ENCODE assay signal across 20 mouse cellular contexts in genomic region chr9:40598431-40598831, GRCm38 (mm10).
DNase-seq lines count a peak whose midpoint lies in the region; ATAC-seq and TF ChIP-seq lines count a peak whose summit lies in the region.
"Had no signal": no experiment of that assay in that cellular context is flagged by ENCODE, and none has a peak within 500 bp of the region (broad histone marks: within the 10 kb centered on the region; RNA-seq: fewer than 3 reads in every experiment).

No protein-coding gene starts in this region.

- H3K9me3 ChIP-seq in forebrain, embryonic 15.5 days, result no peaks in the 10 kb centered on the region
- no peaks in the 10 kb centered on the region for H3K9me3 ChIP-seq in forebrain, embryonic 12.5 days
- no peaks in the 10 kb centered on the region for H3K9me3 ChIP-seq in midbrain, postnatal 0 days (ENCODE audit: low read length)
- H3K9me3 ChIP-seq in midbrain, embryonic 13.5 days, result no peaks in the 10 kb centered on the region
- H3K9me3 ChIP-seq: forebrain, embryonic 10.5 days; hindbrain, embryonic 12.5 days; hindbrain, embryonic 15.5 days had no signal

- H3K36me3 ChIP-seq in forebrain, embryonic 15.5 days, result no peaks in the 10 kb centered on the region
- no peaks in the 10 kb centered on the region for H3K36me3 ChIP-seq in forebrain, embryonic 12.5 days (replicated peaks)
- H3K36me3 ChIP-seq in midbrain, postnatal 0 days (ENCODE audit: insufficient read depth, low read length), result no peaks in the 10 kb centered on the region
- H3K36me3 ChIP-seq in midbrain, embryonic 13.5 days, result no peaks in the 10 kb centered on the region
- H3K36me3 ChIP-seq: forebrain, embryonic 10.5 days; hindbrain, embryonic 12.5 days; hindbrain, embryonic 15.5 days had no signal

- H3K9ac ChIP-seq in forebrain, embryonic 15.5 days (replicated peaks), result no peak overlapping the region
- H3K9ac ChIP-seq in forebrain, embryonic 12.5 days, result no peak overlapping the region
- no peak overlapping the region for H3K9ac ChIP-seq in midbrain, postnatal 0 days (replicated peaks; ENCODE audit: low read length, poor library complexity, severe bottlenecking)
- no peak overlapping the region for H3K9ac ChIP-seq in midbrain, embryonic 13.5 days (replicated peaks)
- H3K9ac ChIP-seq: hindbrain, embryonic 12.5 days; hindbrain, embryonic 15.5 days had no signal

- H3K27me3 ChIP-seq in forebrain, embryonic 15.5 days, result no peaks in the 10 kb centered on the region
- H3K27me3 ChIP-seq in forebrain, embryonic 12.5 days, result no peaks in the 10 kb centered on the region
- no peaks in the 10 kb centered on the region for H3K27me3 ChIP-seq in midbrain, postnatal 0 days (ENCODE audit: insufficient read depth, low read length)
- no peaks in the 10 kb centered on the region for H3K27me3 ChIP-seq in midbrain, embryonic 13.5 days
- H3K27me3 ChIP-seq: hindbrain, embryonic 12.5 days; hindbrain, embryonic 15.5 days had no signal

- ATAC-seq in forebrain, embryonic 15.5 days (replicated peaks), result 0 out of 2 replicates have a peak, but pooled peaks have one; percentile 29
- no peak for ATAC-seq in forebrain, embryonic 12.5 days (ENCODE audit: low FRiP score)
- peak; percentile 69 for ATAC-seq in frontal cortex, adult (ENCODE audit: low TSS enrichment)
- 0 out of 2 replicates have a peak, but pooled peaks have one; percentile 20 for ATAC-seq in midbrain, postnatal 0 days (ENCODE audit: low FRiP score)
- no peak for ATAC-seq in midbrain, embryonic 13.5 days
- ATAC-seq: activated CD4-positive, CD25-positive, alpha-beta regulatory T cell, adult 4 months; intestine, postnatal 0 days had no signal

- no peak overlapping the region for H3K4me2 ChIP-seq in forebrain, embryonic 15.5 days (replicated peaks)
- H3K4me2 ChIP-seq in forebrain, embryonic 12.5 days, result no peak overlapping the region
- H3K4me2 ChIP-seq in midbrain, postnatal 0 days (ENCODE audit: low read depth, low read length, poor library complexity, severe bottlenecking), result no peak overlapping the region
- H3K4me2 ChIP-seq in midbrain, embryonic 13.5 days (replicated peaks), result no peak overlapping the region
- H3K4me2 ChIP-seq: heart, embryonic 11.5 days; hindbrain, embryonic 12.5 days; hindbrain, embryonic 15.5 days had no signal

- peak overlapping the region; percentile 14; the same call in 1 of the 2 replicates for H3K27ac ChIP-seq in forebrain, embryonic 15.5 days (replicated peaks)
- no peak overlapping the region for H3K27ac ChIP-seq in forebrain, embryonic 12.5 days
- peak overlapping the region; percentile 18; the same call in 1 of the 2 replicates for H3K27ac ChIP-seq in layer of hippocampus, adult 2 months
- no peak overlapping the region; the same call in 1 of the 2 replicates for H3K27ac ChIP-seq in midbrain, postnatal 0 days (ENCODE audit: low read depth, low read length)
- no peak overlapping the region for H3K27ac ChIP-seq in midbrain, embryonic 13.5 days
- H3K27ac ChIP-seq: forebrain, embryonic 10.5 days; hindbrain, embryonic 12.5 days; hindbrain, embryonic 15.5 days had no signal

- no peak for DNase-seq in frontal cortex, postnatal 14 days (ENCODE audit: low spot score in 2 of 2)
- DNase-seq in layer of hippocampus, adult 2 months (ENCODE audit: low spot score in 2 of 2), result peak in 1 of 2 experiments; percentile 30
- no peak for DNase-seq in layer of hippocampus, postnatal 25 days (ENCODE audit: extremely low spot score in 1 of 2, low spot score in 1 of 2)
- DNase-seq in midbrain, postnatal 0 days (ENCODE audit: low spot score), result no peak
- DNase-seq: adrenal gland, postnatal 10 days; adrenal gland, postnatal 36 days; cerebellum, adult 11-12 months; cerebellum, adult 8-10 months; cerebellum, postnatal 10 days; gastrocnemius, postnatal 25 days had no signal

- no peak overlapping the region for H3K4me3 ChIP-seq in forebrain, embryonic 15.5 days
- H3K4me3 ChIP-seq in forebrain, embryonic 12.5 days (replicated peaks), result no peak overlapping the region
- H3K4me3 ChIP-seq in layer of hippocampus, adult 2 months, result no peak overlapping the region
- H3K4me3 ChIP-seq in midbrain, postnatal 0 days (ENCODE audit: low read depth, low read length), result no peak overlapping the region
- H3K4me3 ChIP-seq in midbrain, embryonic 13.5 days (replicated peaks), result no peak overlapping the region
- H3K4me3 ChIP-seq: forebrain, embryonic 10.5 days; hindbrain, embryonic 12.5 days; hindbrain, embryonic 15.5 days had no signal

- TF ChIP-seq CTCF in layer of hippocampus, adult 2 months (conservative IDR thresholded peaks at IDR 0.05), result no peak
- no peak for TF ChIP-seq CTCF in midbrain, postnatal 0 days (IDR thresholded peaks at IDR 0.05)

- no peaks in the 10 kb centered on the region for H3K4me1 ChIP-seq in forebrain, embryonic 15.5 days
- H3K4me1 ChIP-seq in forebrain, embryonic 12.5 days, result no peaks in the 10 kb centered on the region
- H3K4me1 ChIP-seq in midbrain, postnatal 0 days (ENCODE audit: insufficient read depth, low read length), result no peaks in the 10 kb centered on the region
- H3K4me1 ChIP-seq in midbrain, embryonic 13.5 days (replicated peaks), result 0 out of 2 replicates have a peak, but pooled peaks cover 3% of the 10 kb centered on the region
- H3K4me1 ChIP-seq: hindbrain, embryonic 12.5 days; hindbrain, embryonic 15.5 days had no signal

- WGBS in forebrain, embryonic 15.5 days, result 63% methylated on average over 7 of the region's 7 CpGs
- WGBS in forebrain, embryonic 12.5 days, result 83% methylated on average over 7 of the region's 7 CpGs
- 73% methylated on average over 7 of the region's 7 CpGs for WGBS in midbrain, postnatal 0 days
- 82% methylated on average over 7 of the region's 7 CpGs for WGBS in midbrain, embryonic 13.5 days

Comparison
In these comparisons a context has a peak if more than half of its experiments do, and no peak if none do; other contexts are left out.
1. ATAC-seq: peak in forebrain, embryonic 15.5 days (single experiment), frontal cortex, adult (single experiment) and midbrain, postnatal 0 days (single experiment); none in forebrain, embryonic 12.5 days (single experiment) and midbrain, embryonic 13.5 days (single experiment).
2. H3K27ac ChIP-seq: peak in forebrain, embryonic 15.5 days (single experiment) and layer of hippocampus, adult 2 months (single experiment); none in forebrain, embryonic 12.5 days (single experiment), midbrain, postnatal 0 days (single experiment) and midbrain, embryonic 13.5 days (single experiment).